ENCODE assay signal across 14 mouse cellular contexts in genomic region chr11:45853916-45854315, GRCm38 (mm10). TPM values are rescaled to one million over a fixed set of nuclear protein-coding genes. Genes with fewer than 3 reads are reported as not detected.
A peak's percentile ranks its signal among the peaks of the same experiment; 100 is the strongest.
DNase-seq lines count a peak whose midpoint lies in the region; ATAC-seq and TF ChIP-seq lines count a peak whose summit lies in the region.
"Had no signal": no experiment of that assay in that cellular context is flagged by ENCODE, and none has a peak within 500 bp of the region (broad histone marks: within the 10 kb centered on the region; RNA-seq: fewer than 3 reads in every experiment).

No protein-coding gene starts in this region.

- H3K36me3 ChIP-seq in kidney, adult 2 months (ENCODE audit: control insufficient read depth, insufficient read depth, low read length) = no peaks in the 10 kb centered on the region; the same call in none of the 2 replicates
- peaks cover 16 to 62% of the 10 kb centered on the region in 2 experiments for H3K36me3 ChIP-seq in MEL (ENCODE audit: control insufficient read depth in 1 of 2, insufficient read depth in 2 of 2, low read length in 2 of 2)
- peaks cover 3% of the 10 kb centered on the region for H3K36me3 ChIP-seq in intestine, embryonic 15.5 days
- H3K36me3 ChIP-seq in liver, embryonic 16.5 days (ENCODE audit: control insufficient read depth, insufficient read depth) = peaks cover 8% of the 10 kb centered on the region; the same call in 1 of the 2 replicates

- no peak for ATAC-seq in intestine, embryonic 15.5 days
- peak; percentile 42 for ATAC-seq in liver, embryonic 16.5 days (ENCODE audit: low read depth)
- ATAC-seq: forebrain, embryonic 16.5 days had no signal

- no peaks in the 10 kb centered on the region for H3K9me3 ChIP-seq in MEL (replicated peaks; ENCODE audit: insufficient read depth, low read length)
- H3K9me3 ChIP-seq in intestine, embryonic 15.5 days = no peaks in the 10 kb centered on the region
- no peaks in the 10 kb centered on the region for H3K9me3 ChIP-seq in liver, embryonic 16.5 days (replicated peaks; ENCODE audit: control insufficient read depth, low read length)
- H3K9me3 ChIP-seq: heart, embryonic 12.5 days had no signal

- TF ChIP-seq EP300 in MEL (IDR thresholded peaks at IDR 0.05; ENCODE audit: low read depth in 1 of 2, low read length in 2 of 2) = 0 out of 4 replicates have a peak, but pooled peaks of 1 of the 2 experiments have one; percentile 44

- intact Hi-C loops in left cerebral cortex, postnatal 36 days (cut with DNase I) = no loop called here

- no peak for TF ChIP-seq CTCF in kidney, adult 2 months (conservative IDR thresholded peaks at IDR 0.05; ENCODE audit: insufficient read depth, insufficient read length, low read depth, low read length)
- no peak for TF ChIP-seq CTCF in MEL (IDR thresholded peaks at IDR 0.05 in 2 of 3, conservative IDR thresholded peaks at IDR 0.05 in 1 of 3; ENCODE audit: control insufficient read depth in 1 of 3, insufficient read depth in 1 of 3, low read depth in 2 of 3, low read length in 3 of 3, poor library complexity in 1 of 3, severe bottlenecking in 1 of 3)

- 0 out of 2 replicates have a peak overlapping the region, but pooled peaks have one; percentile 39 for H3K27ac ChIP-seq in kidney, adult 2 months (ENCODE audit: insufficient read depth, low read depth, low read length)
- peak overlapping the region; percentile 94 for H3K27ac ChIP-seq in MEL (ENCODE audit: control insufficient read depth, low read depth, low read length)
- no peak overlapping the region for H3K27ac ChIP-seq in intestine, embryonic 15.5 days
- H3K27ac ChIP-seq in liver, embryonic 16.5 days (ENCODE audit: low read length) = peak overlapping the region; percentile 89

- WGBS in kidney, adult 2 months = 85% methylated on average over 2 of the region's 2 CpGs
- WGBS in intestine, embryonic 15.5 days = 84% methylated on average over 2 of the region's 2 CpGs
- WGBS in liver, embryonic 16.5 days (ENCODE audit: insufficient replicate concordance) = 54% methylated on average over 2 of the region's 2 CpGs

- H3K9ac ChIP-seq in MEL (ENCODE audit: control insufficient read depth, low read depth, low read length, poor library complexity, severe bottlenecking) = peak overlapping the region; percentile 97
- H3K9ac ChIP-seq in intestine, embryonic 15.5 days = no peak overlapping the region
- peak overlapping the region; percentile 98; the same call in 1 of the 2 replicates for H3K9ac ChIP-seq in liver, embryonic 16.5 days (ENCODE audit: low read depth, low read length)

- no peak overlapping the region for H3K4me3 ChIP-seq in kidney, adult 2 months (ENCODE audit: insufficient read depth, low read depth, low read length)
- H3K4me3 ChIP-seq in MEL (ENCODE audit: control insufficient read depth in 1 of 2, insufficient read depth in 1 of 2, low read depth in 2 of 2, low read length in 2 of 2) = peak overlapping the region in 1 of 2 experiments; percentile 66; a peak in 1 of 4 replicates
- no peak overlapping the region for H3K4me3 ChIP-seq in intestine, embryonic 15.5 days (replicated peaks)
- H3K4me3 ChIP-seq in liver, embryonic 16.5 days (ENCODE audit: low read depth, low read length) = peak overlapping the region; percentile 96

- no peak for DNase-seq in kidney, adult 2 months
- no peak for DNase-seq in kidney, postnatal 10 days
- peak; percentile 79 for DNase-seq in MEL (ENCODE audit: low read depth, low spot score)
- no peak for DNase-seq in left cerebral cortex, postnatal 36 days (ENCODE audit: low spot score in 2 of 2)
- DNase-seq in ovary, postnatal 36 days (ENCODE audit: low spot score) = no peak
- no peak for DNase-seq in ovary, postnatal 10 days (ENCODE audit: low spot score)
- DNase-seq: cerebellum, adult 9-10 months; gastrocnemius, postnatal 14 days; kidney, postnatal 36 days; lung, adult 18-20 months had no signal

- peaks cover 63% of the 10 kb centered on the region for H3K79me2 ChIP-seq in MEL (ENCODE audit: control insufficient read depth, insufficient read depth, low read length, poor library complexity)

- H3K4me2 ChIP-seq in intestine, embryonic 15.5 days (replicated peaks) = peak overlapping the region; percentile 70; the same call in 1 of the 2 replicates
- H3K4me2 ChIP-seq in liver, embryonic 16.5 days (ENCODE audit: low read depth, low read length) = peak overlapping the region; percentile 68

- no peak for TF ChIP-seq POLR2A in kidney, adult 2 months (IDR thresholded peaks at IDR 0.05; ENCODE audit: low read depth, low read length)
- no peak; a peak in 1 of 4 replicates for TF ChIP-seq POLR2A in MEL (IDR thresholded peaks at IDR 0.05; ENCODE audit: control insufficient read depth in 1 of 2, insufficient read depth in 1 of 2, low read depth in 1 of 2, low read length in 2 of 2, poor library complexity in 1 of 2)

- no peaks in the 10 kb centered on the region for H3K27me3 ChIP-seq in kidney, adult 2 months (replicated peaks; ENCODE audit: control insufficient read depth, insufficient read depth, low read length)
- peaks cover 0 to 2% of the 10 kb centered on the region in 2 experiments; a peak in 1 of 4 replicates for H3K27me3 ChIP-seq in MEL (ENCODE audit: control insufficient read depth in 1 of 2, insufficient read depth in 2 of 2, low read length in 2 of 2)
- H3K27me3 ChIP-seq in intestine, embryonic 15.5 days (replicated peaks) = no peaks in the 10 kb centered on the region
- H3K27me3 ChIP-seq in liver, embryonic 16.5 days (ENCODE audit: control insufficient read depth, insufficient read depth, low read depth, low read length) = no peaks in the 10 kb centered on the region
- H3K27me3 ChIP-seq: heart, embryonic 12.5 days had no signal

- peaks cover 22% of the 10 kb centered on the region; the same call in 1 of the 2 replicates for H3K4me1 ChIP-seq in kidney, adult 2 months (ENCODE audit: control insufficient read depth, insufficient read depth, low read length)
- peaks cover 33 to 38% of the 10 kb centered on the region in 2 experiments for H3K4me1 ChIP-seq in MEL (ENCODE audit: control insufficient read depth in 1 of 2, insufficient read depth in 2 of 2, low read length in 2 of 2)
- H3K4me1 ChIP-seq in intestine, embryonic 15.5 days (replicated peaks) = peaks cover 21% of the 10 kb centered on the region
- H3K4me1 ChIP-seq in liver, embryonic 16.5 days (ENCODE audit: control insufficient read depth, low read depth, low read length) = peaks cover 49% of the 10 kb centered on the region

- TF ChIP-seq RAD21 in MEL (IDR thresholded peaks at IDR 0.05; ENCODE audit: low read depth, low read length) = no peak

TF ChIP-seq in MEL, 35 proteins besides CTCF, POLR2A, EP300 and RAD21:
- TF ChIP-seq GATA1 (IDR thresholded peaks at IDR 0.05; ENCODE audit: low read depth, low read length) = peak; percentile 53
- TF ChIP-seq ETS1 (IDR thresholded peaks at IDR 0.05; ENCODE audit: low read depth, low read length) = peak; percentile 15; the same call in 1 of the 2 replicates
- peak; percentile 37; the same call in 1 of the 2 replicates for TF ChIP-seq SIN3A (IDR thresholded peaks at IDR 0.05; ENCODE audit: low read length)
- no peak for TF ChIP-seq NELFE (IDR thresholded peaks at IDR 0.05; ENCODE audit: low read depth, low read length)
TF ChIP-seq in MEL: peak in this region for 3.

RNA-seq across cellular contexts. Expression of gene Clint1, which starts 2.1 kb away (rescaled TPM):
- polyA plus RNA-seq in kidney, adult 2 months (2012; rRNA removed) = 63.0 and 64.9 TPM in 2 replicates
- total RNA-seq in MEL (2012; rRNA removed) = 89.8 and 102 TPM in 2 replicates
- 100 to 1,000 TPM in 1 of 2 experiments, 10 to 100 TPM in 1; 58.5 to 184 TPM for polyA plus RNA-seq in MEL (2012; ENCODE audit: insufficient read depth in 1 of 2, insufficient read length in 2 of 2, low read depth in 1 of 2, low replicate concordance in 2 of 2, missing spikeins in 1 of 2)
- polyA plus RNA-seq in intestine, embryonic 15.5 days (2015; fragmentation: Nextera tagmentation; extraction: Ambion mirVana) = 102 and 106 TPM in 2 replicates
- polyA plus RNA-seq in liver, embryonic 16.5 days (2015; fragmentation: Nextera tagmentation; extraction: Ambion mirVana) = 52.2 and 52.8 TPM in 2 replicates
- total RNA-seq in left cerebral cortex, postnatal 36 days (2021) = 10 to 100 TPM; 48.6 to 55.2 TPM
